Mouse (Mus musculus) liver, embryonic 11.5 days (tissue): ENCODE data around the gene Zbtb42. TPM values are rescaled to one million over a fixed set of nuclear protein-coding genes. Genes with fewer than 3 reads are reported as not detected.

Experiments
- ATAC-seq: fragments of 200-750 bp; cut with Nextera tagmentation; replicated peaks from 2 replicates; pipeline ENCODE4 v1.8.0; 2017; ENCODE audit warnings: moderate number of reproducible peaks, mild to moderate bottlenecking, moderate TSS enrichment, moderate library complexity; ENCODE audit not compliant: low FRiP score
- DNase-seq: peaks from one replicate; pipeline ENCODE4 v3.0.0-alpha.2; 2017; ENCODE audit warnings: low spot score
- H3K27ac ChIP-seq: fragments of 300-500 bp; sonication (generic); 2 replicates; pipeline ENCODE4 v1.5.1; 2014; ENCODE audit warnings: mild to moderate bottlenecking, low read depth, low read length, control low read depth
- H3K27me3 ChIP-seq: fragments of 300-500 bp; sonication (generic); replicated peaks from 2 replicates; pipeline ENCODE4 v1.6.1; 2014; ENCODE audit warnings: low read length, mixed read lengths; ENCODE audit not compliant: control insufficient read depth, insufficient read depth
- H3K36me3 ChIP-seq: fragments of 300-500 bp; sonication (generic); 2 replicates; pipeline ENCODE4 v1.6.1; 2014; ENCODE audit warnings: mild to moderate bottlenecking, low read length, moderate library complexity, mixed read lengths; ENCODE audit not compliant: control insufficient read depth, insufficient read depth
- H3K4me1 ChIP-seq: fragments of 300-500 bp; sonication (generic); replicated peaks from 2 replicates; pipeline ENCODE4 v1.6.1; 2014; ENCODE audit warnings: low read length, mixed read lengths; ENCODE audit not compliant: control insufficient read depth, insufficient read depth
- H3K4me2 ChIP-seq: fragments of 300-500 bp; sonication (generic); 2 replicates; pipeline ENCODE4 v1.6.1; 2014; ENCODE audit warnings: mild to moderate bottlenecking, control low read depth, moderate library complexity
- H3K4me3 ChIP-seq: fragments of 300-500 bp; sonication (generic); 2 replicates; pipeline ENCODE4 v1.5.1; 2014; ENCODE audit warnings: low read depth, low read length, control low read depth
- H3K9ac ChIP-seq: fragments of 300-500 bp; sonication (generic); 2 replicates; pipeline ENCODE4 v1.6.1; 2014; ENCODE audit warnings: low read depth, low read length, control low read depth
- H3K9me3 ChIP-seq: fragments of 300-500 bp; sonication (generic); 2 replicates; pipeline ENCODE4 v1.6.1; 2016; ENCODE audit warnings: low read length, inconsistent platforms, mixed read lengths; ENCODE audit not compliant: control insufficient read depth
- WGBS: fragments of 180-500 bp; shearing (Covaris S2); extraction: QIAGEN DNeasy Blood & Tissue Kit; methylation state at CpG from one replicate; pipeline ENCODE4 v1.1.7; 2014; 5-methylcytosine and 5-hydroxymethylcytosine counted together
- polyA plus RNA-seq: library from polyadenylated mRNA; unstranded; fragments of >200 nt; fragmentation: Nextera tagmentation; extraction: Ambion mirVana; gene quantifications from 2 replicates; pipeline ENCODE4 v1.2.1, GENCODE M21; 2014

Gene Zbtb42
- polyA plus RNA-seq, 1 experiment from 2014 or later, result 1.7 TPM

DNA sequence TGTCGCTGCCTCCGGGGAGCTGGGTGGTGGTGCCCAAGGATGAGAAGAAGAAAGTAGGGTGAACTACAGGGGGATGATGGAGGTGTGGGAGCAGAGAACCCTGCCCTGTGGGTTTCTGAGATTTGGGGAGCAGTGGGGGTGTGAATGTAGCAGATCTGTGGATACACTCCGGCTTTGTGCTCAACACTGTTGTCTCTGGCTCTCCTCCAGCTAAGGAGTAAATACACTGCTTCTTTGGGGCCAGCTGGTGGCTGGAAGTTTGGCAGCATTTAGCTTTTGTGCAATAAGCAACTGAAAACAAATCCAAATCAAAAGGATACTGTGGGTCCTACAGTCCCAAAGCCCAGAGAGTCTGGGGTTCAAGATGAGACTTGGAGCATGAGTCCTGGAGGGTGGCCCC is 35.4 kb downstream of the Zbtb42 start:
- H3K9ac ChIP-seq, result no peak overlapping the region
- no peak for DNase-seq
- no peak overlapping the region for H3K4me2 ChIP-seq
- no peak overlapping the region for H3K4me3 ChIP-seq
- WGBS, result 77% methylated on average over 3 of the region's 3 CpGs
- no peaks in the 10 kb centered on the region; the same call in 1 of the 2 replicates for H3K36me3 ChIP-seq
- H3K27me3 ChIP-seq, result no peaks in the 10 kb centered on the region; the same call in none of the 2 replicates
- ATAC-seq, result no peak
- no peak overlapping the region for H3K27ac ChIP-seq
- no peaks in the 10 kb centered on the region for H3K9me3 ChIP-seq
- H3K4me1 ChIP-seq, result no peaks in the 10 kb centered on the region; the same call in 1 of the 2 replicates

- Histone ChIP-seq H3K9me3 (no peaks in the 10 kb centered on the region), H3K27ac (no peak overlapping the region), H3K9ac (no peak overlapping the region), H3K4me3 (no peak overlapping the region), H3K4me2 (no peak overlapping the region), H3K27me3 (peaks cover 20% of the 10 kb centered on the region), H3K36me3 (no peaks in the 10 kb centered on the region; the same call in 1 of the 2 replicates), H3K4me1 (peaks cover under 1% of the 10 kb centered on the region; the same call in 1 of the 2 replicates)
- ATAC-seq, result no peak
- WGBS, result 26% methylated on average over 7 of the region's 7 CpGs
- no peak for DNase-seq
These were observed 38.5 kb downstream of the Zbtb42 start for GRCm38 (mm10) chr12:112717140-112717539.

DNA sequence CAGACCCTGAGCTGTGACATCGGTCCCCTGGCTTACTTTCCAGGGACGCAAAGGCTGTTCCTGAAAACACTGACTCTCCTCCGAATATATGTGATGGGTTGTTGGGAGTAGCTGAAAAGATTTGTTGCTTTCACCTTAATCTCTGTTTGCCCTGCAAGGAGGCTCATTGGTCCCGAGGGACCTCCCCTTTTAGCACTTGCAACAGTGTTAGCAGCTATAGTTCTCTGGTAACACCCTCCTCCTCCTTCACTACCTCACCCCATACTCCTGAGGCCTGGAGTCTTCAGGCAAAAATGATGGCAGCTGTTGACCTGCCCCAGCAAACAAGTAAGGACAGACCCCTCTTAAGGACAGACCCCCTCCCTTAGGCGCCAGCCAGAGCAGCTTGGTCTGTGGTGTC is 40.4 kb downstream of the Zbtb42 start:
- no peak for ATAC-seq
- H3K4me1 ChIP-seq, result peaks cover 4% of the 10 kb centered on the region; the same call in 1 of the 2 replicates

DNA sequence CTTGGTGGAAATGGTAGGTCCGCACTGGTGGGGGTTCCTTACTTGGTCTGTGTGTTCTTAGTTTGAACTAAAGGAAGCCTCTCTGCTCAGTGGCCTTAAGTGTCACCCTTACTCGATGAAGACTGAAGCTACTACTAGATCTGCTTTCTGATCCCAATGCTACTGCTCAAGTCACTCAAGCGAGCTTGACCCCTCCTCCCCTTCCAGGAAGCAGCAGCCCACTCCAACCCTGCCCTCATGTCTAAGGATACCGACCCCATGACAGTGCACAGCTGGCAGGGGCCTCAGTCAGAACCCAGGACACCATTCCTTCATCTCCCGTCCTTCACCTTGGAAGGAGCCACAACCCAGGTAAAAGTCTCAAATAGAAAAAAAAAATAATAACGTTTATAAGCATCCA is 41.6 kb downstream of the Zbtb42 start, which contains the start of gene Cep170b:
TSS of gene Cep170b (plus strand) at position 240 of the 400 bp plus-strand sequence.
- Histone ChIP-seq H3K4me2 (peak within 1 kb of the TSS; percentile 94), H3K9ac (peak within 1 kb of the TSS; percentile 48), H3K36me3 (no peaks in the 10 kb centered on the region; the same call in 1 of the 2 replicates), H3K4me1 (peaks cover 4% of the 10 kb centered on the region; the same call in 1 of the 2 replicates), H3K27me3 (peaks cover 41% of the 10 kb centered on the region), H3K27ac (peak within 1 kb of the TSS; percentile 80), H3K4me3 (peak within 1 kb of the TSS; percentile 75), H3K9me3 (no peaks in the 10 kb centered on the region)
- no peak for DNase-seq
- ATAC-seq, result no peak
- 53% methylated on average over 6 of the region's 6 CpGs for WGBS

More for the DNA sequence above, 40.4 kb downstream of the Zbtb42 start:
- H3K27me3 ChIP-seq, result peaks cover 39% of the 10 kb centered on the region
- 51% methylated on average over 5 of the region's 5 CpGs for WGBS
- H3K4me3 ChIP-seq, result no peak overlapping the region
- no peak overlapping the region for H3K27ac ChIP-seq
- no peak overlapping the region for H3K9ac ChIP-seq
- H3K4me2 ChIP-seq, result no peak overlapping the region
- H3K9me3 ChIP-seq, result no peaks in the 10 kb centered on the region
- DNase-seq, result no peak
- no peaks in the 10 kb centered on the region; the same call in 1 of the 2 replicates for H3K36me3 ChIP-seq

DNA sequence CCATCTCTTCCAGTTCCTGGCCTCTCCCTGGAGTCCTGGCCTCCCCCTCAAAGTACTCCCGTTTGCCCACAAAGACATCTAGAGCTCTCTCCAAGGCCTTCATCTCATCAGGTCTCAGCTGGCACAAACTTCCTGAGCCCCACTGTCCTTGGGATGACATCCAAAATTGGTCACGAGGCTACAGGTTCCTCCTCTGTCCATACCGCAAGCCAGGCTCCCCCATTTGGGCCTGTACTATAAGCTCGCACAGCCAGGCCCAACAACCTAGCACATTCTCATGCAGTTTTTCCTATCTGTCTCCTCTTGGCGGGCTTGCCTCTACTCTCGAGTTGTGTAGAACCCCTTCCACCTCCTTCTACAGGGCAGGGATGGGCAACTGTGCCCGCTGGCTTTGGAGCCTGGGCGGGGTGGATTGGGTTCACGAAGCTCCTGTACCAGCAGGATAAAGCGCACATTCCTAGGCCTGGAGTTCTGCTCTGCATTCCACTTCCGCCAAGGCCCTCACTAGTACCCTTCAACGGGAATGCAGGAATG is 42.3 kb downstream of the Zbtb42 start:
- Histone ChIP-seq H3K9me3 (no peaks in the 10 kb centered on the region), H3K9ac (peak overlapping the region; percentile 48), H3K27ac (peak overlapping the region; percentile 80), H3K4me1 (peaks cover 4% of the 10 kb centered on the region; the same call in 1 of the 2 replicates), H3K36me3 (no peaks in the 10 kb centered on the region; the same call in 1 of the 2 replicates), H3K4me2 (peak overlapping the region; percentile 94), H3K4me3 (peak overlapping the region; percentile 75), H3K27me3 (peaks cover 41% of the 10 kb centered on the region)
- DNase-seq (no peak), ATAC-seq (no peak)
- 44% methylated on average over 12 of the region's 12 CpGs for WGBS

GRCm38 (mm10) chr12:112721424-112722239 is 43.0 kb downstream of the Zbtb42 start:
- DNase-seq (peak; percentile 65), ATAC-seq (peak; percentile 51)
- Histone ChIP-seq H3K4me2 (peak overlapping the region; percentile 94), H3K4me3 (peak overlapping the region; percentile 75), H3K27ac (peak overlapping the region; percentile 80), H3K9ac (peak overlapping the region; percentile 53), H3K36me3 (no peaks in the 10 kb centered on the region), H3K27me3 (peaks cover 41% of the 10 kb centered on the region), H3K9me3 (no peaks in the 10 kb centered on the region), H3K4me1 (peaks cover 4% of the 10 kb centered on the region; the same call in 1 of the 2 replicates)
- WGBS, result 7% methylated on average over 62 of the region's 69 CpGs

DNA sequence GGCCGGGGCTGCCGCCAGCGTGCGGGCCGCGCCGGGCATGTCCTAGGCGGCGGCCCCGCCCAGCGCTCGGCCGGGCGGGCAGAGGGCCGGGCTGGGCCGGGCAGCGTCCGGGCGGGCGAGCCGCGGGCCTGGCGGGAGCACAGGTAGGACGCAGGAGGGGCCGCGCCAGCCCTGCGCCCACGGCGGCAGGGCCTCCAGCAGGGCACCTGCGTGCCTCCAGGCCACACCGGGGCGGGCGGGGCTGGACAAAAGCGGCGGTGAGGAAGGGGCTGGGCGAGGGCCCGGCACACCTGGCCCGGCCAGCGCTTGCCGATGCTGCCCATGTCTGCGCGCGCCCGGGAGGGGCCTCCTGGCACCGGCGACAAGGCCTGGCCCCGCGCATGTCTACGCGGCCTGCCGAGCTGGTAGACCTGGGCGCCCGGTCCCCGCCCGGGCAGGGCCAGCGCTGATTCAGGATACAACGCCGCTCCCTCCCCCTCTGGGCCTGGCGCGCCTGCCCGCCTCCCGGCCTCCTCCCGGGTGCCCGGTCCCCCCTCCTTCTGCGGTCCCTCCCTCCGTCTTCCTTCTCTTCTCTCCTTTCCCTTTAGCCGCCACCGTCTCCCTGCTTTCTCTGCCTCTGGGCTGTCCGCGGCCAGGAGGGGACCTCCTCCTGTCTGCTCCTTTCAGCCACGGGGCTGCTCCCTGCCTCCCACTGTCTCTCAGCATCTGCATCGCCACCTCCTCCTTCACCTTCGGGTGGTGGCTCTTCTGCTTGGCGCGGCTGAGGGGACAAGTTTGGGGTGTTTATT is 43.8 kb downstream of the Zbtb42 start:
- no peaks in the 10 kb centered on the region for H3K9me3 ChIP-seq
- H3K27ac ChIP-seq, result peak overlapping the region; percentile 80
- peak overlapping the region; percentile 94 for H3K4me2 ChIP-seq
- H3K9ac ChIP-seq, result peak overlapping the region; percentile 53
- peaks cover 4% of the 10 kb centered on the region; the same call in 1 of the 2 replicates for H3K4me1 ChIP-seq
- H3K36me3 ChIP-seq, result no peaks in the 10 kb centered on the region
- H3K27me3 ChIP-seq, result peaks cover 41% of the 10 kb centered on the region
- H3K4me3 ChIP-seq, result peak overlapping the region; percentile 75
- peak; percentile 18 for ATAC-seq
- 2% methylated on average over 66 of the region's 75 CpGs for WGBS
- DNase-seq, result peak; percentile 45

DNA sequence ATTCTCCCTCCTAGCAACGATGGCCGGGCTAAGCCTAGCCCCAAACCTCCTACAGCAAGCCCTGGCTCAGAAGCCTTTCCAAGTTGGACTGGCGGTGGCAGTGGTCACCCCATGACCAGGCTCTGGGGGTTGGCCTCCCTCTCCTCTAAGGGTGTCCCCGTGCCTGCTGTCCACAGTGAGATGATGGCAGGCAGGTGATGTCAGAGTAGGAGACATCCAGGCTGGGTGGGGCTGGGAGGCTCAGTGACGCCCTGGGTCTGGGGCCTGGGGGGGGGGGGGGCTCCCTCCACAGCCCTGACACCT is 44.4 kb downstream of the Zbtb42 start:
- DNase-seq (no peak), ATAC-seq (no peak)
- H3K9me3 ChIP-seq, result no peaks in the 10 kb centered on the region
- no peaks in the 10 kb centered on the region for H3K36me3 ChIP-seq
- peaks cover 41% of the 10 kb centered on the region for H3K27me3 ChIP-seq
- H3K27ac ChIP-seq, result no peak overlapping the region
- peaks cover 4% of the 10 kb centered on the region; the same call in 1 of the 2 replicates for H3K4me1 ChIP-seq
- 16% methylated on average over 4 of the region's 5 CpGs for WGBS
- peak overlapping the region; percentile 94 for H3K4me2 ChIP-seq
- H3K9ac ChIP-seq, result no peak overlapping the region
- peak overlapping the region; percentile 75 for H3K4me3 ChIP-seq
